In genomic region chr2:144280568-144280967, GRCm38 (mm10) we compare ENCODE assay signal across 20 mouse cellular contexts. TPM values are rescaled to one million over a fixed set of nuclear protein-coding genes. Genes with fewer than 3 reads are reported as not detected.
"Had no signal": no experiment of that assay in that cellular context is flagged by ENCODE, and none has a peak within 500 bp of the region (broad histone marks: within the 10 kb centered on the region; RNA-seq: fewer than 3 reads in every experiment).

No protein-coding gene starts in this region.

- H3K4me3 ChIP-seq: midbrain, embryonic 13.5 days; midbrain, embryonic 15.5 days; neural tube, embryonic 12.5 days; stomach, embryonic 15.5 days had no signal

- H3K4me2 ChIP-seq: lung, embryonic 14.5 days; midbrain, embryonic 11.5 days; midbrain, embryonic 13.5 days; midbrain, embryonic 15.5 days; neural tube, embryonic 12.5 days; stomach, embryonic 15.5 days had no signal

- DNase-seq: lung, adult 18-20 months; lung, embryonic 14.5 days; lung, postnatal 10 days; lung, postnatal 36 days; right cerebral cortex, postnatal 14 days; thymus, adult 2 months; thymus, postnatal 25 days; thymus, postnatal 4 days had no signal

- H3K27me3 ChIP-seq: midbrain, embryonic 13.5 days; midbrain, embryonic 15.5 days; neural tube, embryonic 12.5 days; stomach, embryonic 15.5 days had no signal

- ATAC-seq: midbrain, embryonic 13.5 days; midbrain, embryonic 15.5 days had no signal

- H3K4me1 ChIP-seq: midbrain, embryonic 13.5 days; midbrain, embryonic 15.5 days; neural tube, embryonic 12.5 days; stomach, embryonic 15.5 days had no signal

- H3K27ac ChIP-seq: midbrain, embryonic 13.5 days; midbrain, embryonic 15.5 days; neural tube, embryonic 12.5 days; stomach, embryonic 15.5 days; stomach, postnatal 0 days had no signal

- H3K9me3 ChIP-seq: midbrain, embryonic 13.5 days; midbrain, embryonic 15.5 days; neural tube, embryonic 12.5 days; stomach, embryonic 15.5 days had no signal

- H3K9ac ChIP-seq: lung, embryonic 14.5 days; midbrain, embryonic 13.5 days; midbrain, embryonic 15.5 days; neural tube, embryonic 12.5 days; stomach, embryonic 15.5 days had no signal

RNA-seq across cellular contexts. Expression of gene Ovol2, which starts 51.4 kb away (rescaled TPM):
- total RNA-seq: megakaryocyte, adult 5-6 weeks; megakaryocyte-erythroid progenitor cell, adult 5-6 weeks; midbrain, postnatal 0 days; monocyte, adult 5-6 weeks; neutrophil, adult 5-6 weeks had no signal
- polyA plus RNA-seq: midbrain, embryonic 13.5 days; midbrain, embryonic 15.5 days; midbrain, postnatal 0 days; neural tube, embryonic 14.5 days had no signal
